Mouse (Mus musculus): ENCODE data around the gene Stn1.
A peak's percentile ranks its signal among the peaks of the same experiment; 100 is the strongest.
"Not testable (repeated sequence)": the region's sequence is repeated elsewhere in the genome, so short reads cannot be mapped to it uniquely, and the experiment has no call there.

Stn1 gene

GRCm38 (mm10) chr19:47537300-47537792 lies at the start of gene Stn1:
Gene Stn1, minus strand, starts transcription at chr19:47537507.
- no peak for DNase-seq

- no peak for DNase-seq
Measured at GRCm38 (mm10) chr19:47587009-47587408, 49.7 kb upstream of the Stn1 start.

GRCm38 (mm10) chr19:47585772-47586171 lies 48.5 kb upstream of the Stn1 start:
- DNase-seq: no peak

GRCm38 (mm10) chr19:47579788-47580631 lies 42.7 kb upstream of the Stn1 start:
- peak; percentile 15 for DNase-seq

- peak; percentile 72 for DNase-seq
Measured at GRCm38 (mm10) chr19:47579225-47579787, 42.0 kb upstream of the Stn1 start, which contains the start of gene Slk. Gene Slk, plus strand, starts transcription at chr19:47579678.

GRCm38 (mm10) chr19:47578581-47579224 lies 41.4 kb upstream of the Stn1 start:
- DNase-seq: no peak

- no peak for DNase-seq
Measured at GRCm38 (mm10) chr19:47573718-47574117, 36.4 kb upstream of the Stn1 start.

- not testable (repeated sequence) for DNase-seq
Measured at GRCm38 (mm10) chr19:47571981-47572380, 34.7 kb upstream of the Stn1 start.

GRCm38 (mm10) chr19:47570042-47570441 lies 32.7 kb upstream of the Stn1 start:
- DNase-seq: no peak

- DNase-seq: no peak
Measured at GRCm38 (mm10) chr19:47565994-47566393, 28.7 kb upstream of the Stn1 start.

- no peak for DNase-seq
Measured at GRCm38 (mm10) chr19:47565031-47565654, 27.8 kb upstream of the Stn1 start.

- DNase-seq: no peak
Measured at GRCm38 (mm10) chr19:47563715-47564114, 26.4 kb upstream of the Stn1 start.

GRCm38 (mm10) chr19:47561996-47562441 lies 24.7 kb upstream of the Stn1 start:
- DNase-seq: no peak

- DNase-seq: no peak
Measured at GRCm38 (mm10) chr19:47560544-47561161, 23.3 kb upstream of the Stn1 start.

GRCm38 (mm10) chr19:47559751-47560512 lies 22.6 kb upstream of the Stn1 start:
- DNase-seq: no peak

GRCm38 (mm10) chr19:47559145-47559544 lies 21.8 kb upstream of the Stn1 start:
- no peak for DNase-seq

GRCm38 (mm10) chr19:47549584-47549983 lies 12.3 kb upstream of the Stn1 start:
- DNase-seq: no peak

- no peak for DNase-seq
Measured at GRCm38 (mm10) chr19:47549174-47549573, 11.9 kb upstream of the Stn1 start.

GRCm38 (mm10) chr19:47548432-47549076 lies 11.2 kb upstream of the Stn1 start:
- DNase-seq: no peak

- no peak for DNase-seq
Measured at GRCm38 (mm10) chr19:47545528-47545927, 8.2 kb upstream of the Stn1 start.

- no peak for DNase-seq
Measured at GRCm38 (mm10) chr19:47545055-47545454, 7.7 kb upstream of the Stn1 start.
